Mouse (Mus musculus) hindbrain, embryonic 12.5 days (tissue): ENCODE data around the gene Prkca. TPM values are rescaled to one million over a fixed set of nuclear protein-coding genes. Genes with fewer than 3 reads are reported as not detected.

ENCODE experiments used
- ATAC-seq: fragments of 200-750 bp; cut with Nextera tagmentation; 2 replicates; pipeline ENCODE4 v1.8.0; 2017; ENCODE audit warnings: moderate TSS enrichment; ENCODE audit not compliant: low FRiP score
- H3K27ac ChIP-seq: fragments of 300-500 bp; sonication (generic); 2 replicates; pipeline ENCODE4 v1.5.1; 2016; ENCODE audit warnings: mild to moderate bottlenecking
- H3K27me3 ChIP-seq: fragments of 300-500 bp; sonication (generic); 2 replicates; pipeline ENCODE4 v1.6.1; 2016; ENCODE audit warnings: mild to moderate bottlenecking
- H3K36me3 ChIP-seq: fragments of 300-500 bp; sonication (generic); 2 replicates; pipeline ENCODE4 v1.6.1; 2016; ENCODE audit warnings: mild to moderate bottlenecking
- H3K4me1 ChIP-seq: fragments of 300-500 bp; sonication (generic); 2 replicates; pipeline ENCODE4 v1.6.1; 2016
- H3K4me2 ChIP-seq: fragments of 300-500 bp; sonication (generic); replicated peaks from 2 replicates; pipeline ENCODE4 v1.6.1; 2016; ENCODE audit warnings: mild to moderate bottlenecking
- H3K4me3 ChIP-seq: fragments of 300-500 bp; sonication (generic); 2 replicates; pipeline ENCODE4 v1.5.1; 2016; ENCODE audit warnings: mild to moderate bottlenecking
- H3K9ac ChIP-seq: fragments of 300-500 bp; sonication (generic); 2 replicates; pipeline ENCODE4 v1.6.1; 2016; ENCODE audit warnings: mild to moderate bottlenecking, moderate library complexity
- H3K9me3 ChIP-seq: fragments of 300-500 bp; sonication (generic); replicated peaks from 2 replicates; pipeline ENCODE4 v1.6.1; 2016; ENCODE audit warnings: mild to moderate bottlenecking
- WGBS: fragments of 180-500 bp; shearing (Covaris S2); methylation state at CpG from one replicate; pipeline ENCODE4 v1.1.7; 2016; 5-methylcytosine and 5-hydroxymethylcytosine counted together
- polyA plus RNA-seq: library from polyadenylated mRNA; unstranded; fragments of >200 nt; fragmentation: Nextera tagmentation; extraction: Ambion mirVana; gene quantifications from 2 replicates; pipeline ENCODE4 v1.2.1, GENCODE M21; 2016

Gene Prkca
- 8.3 and 8.7 TPM in 2 replicates for polyA plus RNA-seq

DNA sequence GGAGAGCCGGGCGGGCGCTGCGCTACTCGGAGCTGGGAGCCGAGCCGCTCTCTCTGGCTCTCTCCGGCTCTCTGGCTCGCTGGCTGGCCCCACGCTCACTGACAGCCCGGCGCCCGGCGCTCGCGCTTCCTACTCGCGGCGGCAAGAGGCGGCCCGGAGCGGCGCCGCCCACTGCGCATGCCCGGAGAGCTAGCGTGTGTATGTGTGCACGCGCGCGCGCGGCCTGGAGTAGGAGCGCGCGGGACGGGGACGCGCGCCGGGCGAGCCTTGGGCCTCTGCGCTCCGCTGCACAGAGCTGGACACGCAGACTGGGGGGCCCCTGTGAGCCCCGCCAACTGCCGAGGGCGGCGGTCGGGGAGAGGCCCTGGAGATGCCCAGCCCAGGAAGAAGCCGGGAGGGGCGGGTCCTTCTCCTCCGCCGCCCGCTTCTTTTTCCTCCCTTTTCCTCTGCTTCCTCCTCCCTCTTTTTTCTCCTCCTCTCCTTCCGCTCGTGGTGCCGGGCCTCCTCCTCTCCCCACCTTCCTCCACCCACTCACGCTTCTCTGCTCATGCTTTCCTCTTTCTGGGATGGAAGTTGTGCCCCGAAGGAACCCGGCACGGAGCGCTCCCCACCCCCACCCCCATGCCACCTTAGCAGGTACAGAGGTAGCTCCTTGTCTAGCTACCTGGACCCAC is at the start of gene Prkca:
Gene Prkca (minus strand): TSS at position 140 of the 674 bp plus-strand sequence.
- peak within 1 kb of the TSS; percentile 96 for H3K4me2 ChIP-seq
- peak within 1 kb of the TSS; percentile 84 for H3K27ac ChIP-seq
- ATAC-seq, result peak; percentile 97
- H3K9me3 ChIP-seq, result no peaks in the 10 kb centered on the region
- peak within 1 kb of the TSS; percentile 60 for H3K4me3 ChIP-seq
- under 1% methylated on average over 58 of the region's 63 CpGs for WGBS
- peaks cover 24% of the 10 kb centered on the region for H3K4me1 ChIP-seq
- no peaks in the 10 kb centered on the region for H3K36me3 ChIP-seq
- peak within 1 kb of the TSS; percentile 77 for H3K9ac ChIP-seq
- H3K27me3 ChIP-seq, result peaks cover 20% of the 10 kb centered on the region

DNA sequence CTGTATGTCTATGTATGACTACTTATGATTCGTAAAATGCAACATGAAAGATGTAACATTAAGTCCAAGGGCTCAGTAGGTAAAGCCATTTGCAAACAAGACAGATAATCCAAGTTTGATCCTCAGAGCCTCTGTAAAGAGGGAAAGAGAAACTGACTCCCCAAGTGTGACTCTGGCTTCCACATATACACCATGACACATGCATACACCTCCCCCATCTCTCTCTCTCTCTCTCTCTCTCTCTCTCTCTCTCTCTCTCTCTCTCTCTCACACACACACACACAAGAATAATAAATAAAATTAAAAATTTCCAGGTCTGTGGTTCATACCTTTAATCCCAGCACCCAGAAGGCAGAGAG is 41.9 kb upstream of the Prkca start:
- no peaks in the 10 kb centered on the region for H3K36me3 ChIP-seq
- no peak overlapping the region for H3K27ac ChIP-seq
- H3K27me3 ChIP-seq, result no peaks in the 10 kb centered on the region
- no peak overlapping the region for H3K4me2 ChIP-seq
- ATAC-seq, result no peak
- 86% methylated on average over 1 of the region's 1 CpGs for WGBS
- no peaks in the 10 kb centered on the region for H3K9me3 ChIP-seq
- no peak overlapping the region for H3K4me3 ChIP-seq
- peaks cover 4% of the 10 kb centered on the region for H3K4me1 ChIP-seq
- no peak overlapping the region for H3K9ac ChIP-seq

DNA sequence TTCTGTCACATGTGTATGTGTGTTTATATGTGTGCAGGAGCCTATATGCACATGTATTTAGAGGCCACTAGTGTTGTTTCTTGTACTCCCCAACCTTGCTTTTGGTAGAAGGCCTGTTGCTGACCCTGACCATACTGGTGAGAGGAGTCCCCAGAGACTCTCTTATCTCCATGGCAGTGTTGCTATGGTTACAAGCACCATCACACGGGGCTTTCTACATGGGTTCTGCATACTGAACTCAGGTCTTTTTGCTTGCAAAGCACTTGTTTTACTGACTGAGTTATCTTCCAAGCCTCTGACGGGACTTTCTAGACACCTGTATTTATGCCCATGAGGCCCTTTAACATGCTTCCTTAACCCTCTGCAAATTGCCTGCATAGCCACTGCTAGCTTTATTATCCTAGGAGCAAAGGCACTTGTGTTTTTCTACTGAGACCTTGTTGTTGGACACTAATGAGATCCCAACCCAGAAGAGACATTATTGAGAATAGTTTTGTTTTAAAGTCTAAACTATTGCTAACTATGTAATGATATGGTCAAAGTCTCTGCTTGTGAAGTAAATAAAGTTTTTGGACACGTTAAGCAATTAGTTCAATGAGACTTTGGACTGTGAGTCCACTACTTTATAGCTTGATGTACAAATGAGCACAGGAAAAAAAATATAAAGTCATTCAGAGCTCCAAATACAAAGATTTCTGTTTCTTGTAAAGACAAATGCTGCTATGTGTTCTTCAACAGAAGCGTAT is 41.4 kb upstream of the Prkca start:
- Histone ChIP-seq H3K27ac (no peak overlapping the region), H3K9me3 (no peaks in the 10 kb centered on the region), H3K36me3 (no peaks in the 10 kb centered on the region), H3K4me2 (no peak overlapping the region), H3K9ac (no peak overlapping the region), H3K4me1 (peaks cover 4% of the 10 kb centered on the region), H3K27me3 (no peaks in the 10 kb centered on the region), H3K4me3 (no peak overlapping the region)
- no peak for ATAC-seq
- WGBS, result 65% methylated on average over 4 of the region's 4 CpGs

DNA sequence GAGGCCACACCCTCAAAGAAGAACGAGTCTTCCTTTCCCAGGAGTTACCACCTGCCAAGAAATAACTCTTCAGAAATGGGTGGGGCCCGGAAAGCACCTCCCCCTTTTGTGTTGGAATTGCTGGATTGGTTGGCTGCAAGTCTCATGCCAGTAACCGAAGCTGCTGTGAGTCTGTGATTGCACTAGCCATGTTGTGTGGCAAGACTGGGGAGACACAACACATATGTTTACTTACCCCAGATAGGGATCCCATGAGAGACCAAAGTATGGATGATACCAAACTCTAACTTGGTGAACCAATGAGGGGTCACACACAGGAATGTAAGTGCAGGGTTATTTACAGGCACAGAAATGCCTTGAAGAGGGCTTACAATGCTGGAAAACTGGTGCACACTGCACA is 38.9 kb upstream of the Prkca start:
- H3K36me3 ChIP-seq, result no peaks in the 10 kb centered on the region
- WGBS, result 85% methylated on average over 3 of the region's 3 CpGs
- H3K4me3 ChIP-seq, result no peak overlapping the region
- H3K27ac ChIP-seq, result no peak overlapping the region
- H3K27me3 ChIP-seq, result no peaks in the 10 kb centered on the region
- no peak overlapping the region for H3K4me2 ChIP-seq
- H3K9me3 ChIP-seq, result no peaks in the 10 kb centered on the region
- peaks cover 4% of the 10 kb centered on the region for H3K4me1 ChIP-seq
- H3K9ac ChIP-seq, result no peak overlapping the region
- no peak for ATAC-seq

DNA sequence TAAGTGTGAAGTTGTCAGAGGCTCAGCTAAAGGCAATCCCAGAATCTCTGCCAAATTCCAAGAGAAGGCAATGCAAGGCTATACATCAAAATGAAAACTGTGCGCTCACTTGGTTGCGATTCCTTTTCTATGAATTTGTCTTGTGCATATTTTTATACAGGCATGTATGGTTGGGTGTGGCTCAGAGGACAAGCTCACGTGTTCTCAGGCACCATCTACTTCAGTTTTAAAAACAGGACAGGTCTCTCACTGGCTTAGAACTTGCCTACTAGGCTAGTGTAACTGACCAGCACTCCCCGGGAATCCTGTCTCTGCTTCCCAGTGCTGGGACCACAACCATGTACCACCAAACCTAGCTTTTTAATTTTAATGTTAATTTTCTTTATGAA is 34.6 kb upstream of the Prkca start:
- 84% methylated on average over 4 of the region's 4 CpGs for WGBS
- no peaks in the 10 kb centered on the region for H3K36me3 ChIP-seq

DNA sequence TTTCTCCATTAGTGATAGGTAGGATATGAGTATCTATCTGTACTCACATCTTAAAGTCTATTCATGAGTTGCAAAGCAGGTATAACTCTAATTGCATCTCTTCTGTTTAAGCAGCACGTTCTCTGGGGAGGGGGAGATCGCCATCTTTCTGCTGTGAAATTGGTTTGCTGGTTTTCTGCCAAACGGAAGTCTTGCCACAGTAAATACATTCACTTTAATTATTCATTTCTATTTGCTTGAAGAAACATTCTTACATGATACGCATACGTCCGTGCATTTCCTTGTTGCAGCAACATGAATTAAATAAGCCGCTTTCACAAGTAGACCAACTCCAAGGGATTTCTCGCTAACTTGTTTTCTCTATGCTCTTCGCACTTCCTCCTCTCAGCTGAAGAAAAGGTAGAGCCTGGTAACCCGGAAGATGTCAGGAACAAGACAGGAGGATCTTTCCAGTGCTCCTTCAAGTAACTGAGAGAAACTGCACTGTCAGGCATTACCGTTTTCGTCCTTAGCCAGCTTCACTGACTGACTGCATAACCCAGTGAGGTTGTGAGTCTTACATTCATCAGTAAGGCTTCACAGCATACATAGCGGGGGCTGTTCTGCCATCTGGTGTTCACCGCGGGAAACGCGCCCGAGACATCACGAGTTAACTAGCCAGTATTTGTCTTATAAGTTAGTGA is 34.1 kb upstream of the Prkca start:
- no peak overlapping the region for H3K9ac ChIP-seq
- H3K27me3 ChIP-seq, result no peaks in the 10 kb centered on the region
- H3K4me1 ChIP-seq, result no peaks in the 10 kb centered on the region; the same call in 1 of the 2 replicates
- peak; percentile 77 for ATAC-seq
- no peaks in the 10 kb centered on the region for H3K36me3 ChIP-seq
- H3K9me3 ChIP-seq, result no peaks in the 10 kb centered on the region
- WGBS, result 42% methylated on average over 19 of the region's 19 CpGs
- H3K4me3 ChIP-seq, result no peak overlapping the region
- no peak overlapping the region for H3K27ac ChIP-seq
- no peak overlapping the region for H3K4me2 ChIP-seq

More for the DNA sequence above, 34.6 kb upstream of the Prkca start:
- Histone ChIP-seq H3K4me3 (no peak overlapping the region), H3K27ac (no peak overlapping the region), H3K9ac (no peak overlapping the region), H3K4me2 (no peak overlapping the region), H3K27me3 (no peaks in the 10 kb centered on the region), H3K9me3 (no peaks in the 10 kb centered on the region), H3K4me1 (no peaks in the 10 kb centered on the region; the same call in 1 of the 2 replicates)
- ATAC-seq, result no peak

DNA sequence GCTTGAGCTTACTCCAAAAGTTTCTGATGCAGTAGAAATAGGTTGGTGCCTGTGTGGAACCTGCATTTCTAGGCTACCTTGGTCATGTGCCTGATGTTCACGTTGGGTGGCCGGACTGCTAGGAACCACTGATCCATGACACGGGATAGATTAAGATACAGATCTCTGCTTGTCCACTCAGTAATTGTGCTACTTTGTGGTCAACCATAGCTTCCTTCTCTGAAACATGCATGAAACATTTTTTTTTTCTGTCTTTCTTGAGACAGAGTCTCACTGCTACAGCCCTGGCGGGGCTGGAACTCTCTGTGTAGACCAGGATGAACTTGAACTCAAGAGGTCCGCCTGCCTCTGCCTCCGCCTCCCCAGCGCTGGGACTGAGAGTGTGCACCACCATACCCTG is 33.1 kb upstream of the Prkca start:
- ATAC-seq, result no peak
- Histone ChIP-seq H3K4me3 (no peak overlapping the region), H3K4me2 (no peak overlapping the region), H3K4me1 (no peaks in the 10 kb centered on the region; the same call in 1 of the 2 replicates), H3K9ac (no peak overlapping the region), H3K27ac (no peak overlapping the region), H3K36me3 (no peaks in the 10 kb centered on the region), H3K9me3 (no peaks in the 10 kb centered on the region), H3K27me3 (no peaks in the 10 kb centered on the region)
- 93% methylated on average over 7 of the region's 7 CpGs for WGBS

DNA sequence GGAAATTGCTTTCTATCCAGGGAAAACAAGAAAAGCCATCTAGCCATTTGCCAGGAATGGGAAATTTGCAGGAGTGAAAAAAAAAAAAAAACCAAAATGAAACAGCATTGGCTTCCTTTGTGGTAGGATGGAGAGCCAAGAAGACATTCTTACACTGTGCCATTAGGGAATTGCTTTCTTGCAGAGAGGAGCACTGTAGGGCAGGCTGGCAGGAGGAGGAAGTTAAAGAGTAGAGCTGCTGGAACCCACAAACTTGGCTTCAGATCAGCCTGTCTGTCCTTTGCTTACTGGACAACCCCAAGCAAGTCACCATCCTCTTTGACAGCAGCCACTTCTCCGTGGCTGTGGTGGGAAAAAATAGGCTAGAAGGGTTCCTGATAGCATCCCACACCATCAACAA is 23.3 kb upstream of the Prkca start:
- Histone ChIP-seq H3K9ac (no peak overlapping the region), H3K27ac (no peak overlapping the region), H3K4me1 (no peaks in the 10 kb centered on the region), H3K9me3 (no peaks in the 10 kb centered on the region), H3K4me2 (no peak overlapping the region), H3K36me3 (no peaks in the 10 kb centered on the region), H3K27me3 (no peaks in the 10 kb centered on the region), H3K4me3 (no peak overlapping the region)
- ATAC-seq, result no peak
- WGBS, result 100% methylated on average over 1 of the region's 1 CpGs

DNA sequence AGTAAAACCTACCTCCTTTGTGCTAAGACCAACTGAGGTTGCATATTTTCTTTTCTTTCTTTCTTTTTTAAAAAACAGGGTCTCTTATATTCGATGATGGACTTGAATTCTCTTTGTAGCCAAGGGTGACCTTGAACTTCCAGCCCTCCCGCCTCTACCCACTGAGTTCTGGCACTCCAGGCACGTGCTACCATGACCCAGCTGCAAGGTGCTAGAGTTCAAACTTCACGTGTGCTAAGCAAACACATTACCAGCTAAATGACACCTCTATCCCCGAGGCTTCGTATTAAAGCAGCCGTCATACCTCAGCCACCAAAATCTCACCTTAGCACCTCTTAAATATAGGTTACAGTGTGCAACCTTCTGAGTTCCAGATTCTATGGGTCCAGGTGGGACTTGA is 21.9 kb upstream of the Prkca start:
- ATAC-seq, result no peak
- Histone ChIP-seq H3K27me3 (no peaks in the 10 kb centered on the region), H3K36me3 (no peaks in the 10 kb centered on the region), H3K4me2 (no peak overlapping the region), H3K9me3 (no peaks in the 10 kb centered on the region), H3K4me1 (no peaks in the 10 kb centered on the region), H3K27ac (no peak overlapping the region), H3K4me3 (no peak overlapping the region), H3K9ac (no peak overlapping the region)
- 78% methylated on average over 7 of the region's 7 CpGs for WGBS

DNA sequence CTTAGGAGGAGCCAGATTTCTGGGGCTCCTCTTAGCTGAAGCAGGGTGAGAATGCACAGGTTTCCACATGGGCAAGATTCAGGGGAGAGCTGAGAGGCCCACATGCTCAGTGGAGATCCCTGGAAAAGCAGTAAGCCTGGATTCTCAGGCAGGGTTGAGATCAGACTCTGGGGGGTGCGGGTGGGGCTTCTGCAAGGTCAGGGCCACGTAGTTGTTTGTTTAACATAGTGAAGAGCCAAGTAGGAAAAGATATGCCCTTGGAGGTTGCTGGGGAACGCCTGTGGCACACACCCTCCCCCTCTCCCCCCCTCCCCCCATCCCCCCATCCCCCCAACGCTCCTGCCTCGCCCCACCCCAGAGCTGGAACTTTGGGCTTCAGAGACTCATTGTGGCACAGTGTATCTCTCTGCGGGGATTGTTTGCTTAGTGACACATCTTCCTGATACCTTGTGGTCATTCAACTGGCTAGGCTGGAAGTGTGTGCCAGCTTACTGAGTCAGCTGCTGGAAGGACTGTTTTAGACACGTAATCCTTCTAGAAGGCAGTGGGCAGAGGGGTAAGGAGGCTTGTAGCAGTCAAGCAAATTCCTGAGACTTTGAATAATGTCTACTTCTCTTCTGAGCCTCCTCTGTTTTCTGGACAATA is 21.3 kb upstream of the Prkca start:
- WGBS, result 61% methylated on average over 5 of the region's 7 CpGs
- no peaks in the 10 kb centered on the region for H3K27me3 ChIP-seq

DNA sequence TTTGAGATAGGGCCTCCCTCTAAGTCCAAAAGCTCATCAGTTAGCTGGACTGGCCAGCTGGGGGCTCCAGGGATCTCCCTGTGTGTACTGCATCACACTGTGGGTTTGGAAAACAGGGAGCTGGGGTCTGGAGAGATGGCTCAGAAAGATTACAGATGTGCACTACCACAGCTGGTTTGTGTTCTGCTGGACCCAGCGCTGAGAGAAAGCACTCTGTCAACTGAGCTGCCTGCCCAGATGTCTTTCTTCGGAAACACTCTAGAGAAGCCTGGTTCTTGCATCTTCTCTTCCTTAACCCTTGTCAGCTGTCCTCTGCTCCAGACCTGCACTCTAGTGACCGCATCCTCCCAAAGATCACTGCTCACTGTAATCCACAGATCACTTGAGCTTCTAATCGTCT is 20.3 kb upstream of the Prkca start:
- no peak for ATAC-seq
- no peak overlapping the region for H3K27ac ChIP-seq
- no peak overlapping the region for H3K4me2 ChIP-seq
- no peaks in the 10 kb centered on the region for H3K27me3 ChIP-seq
- no peaks in the 10 kb centered on the region for H3K9me3 ChIP-seq
- H3K4me1 ChIP-seq, result no peaks in the 10 kb centered on the region
- WGBS, result 83% methylated on average over 4 of the region's 4 CpGs
- H3K4me3 ChIP-seq, result no peak overlapping the region
- no peak overlapping the region for H3K9ac ChIP-seq
- no peaks in the 10 kb centered on the region for H3K36me3 ChIP-seq

More for the DNA sequence above, 21.3 kb upstream of the Prkca start:
- no peaks in the 10 kb centered on the region for H3K9me3 ChIP-seq
- no peaks in the 10 kb centered on the region for H3K36me3 ChIP-seq
- ATAC-seq, result no peak
- no peaks in the 10 kb centered on the region for H3K4me1 ChIP-seq
- H3K27ac ChIP-seq, result no peak overlapping the region
- H3K4me3 ChIP-seq, result no peak overlapping the region
- no peak overlapping the region for H3K4me2 ChIP-seq
- no peak overlapping the region for H3K9ac ChIP-seq

DNA sequence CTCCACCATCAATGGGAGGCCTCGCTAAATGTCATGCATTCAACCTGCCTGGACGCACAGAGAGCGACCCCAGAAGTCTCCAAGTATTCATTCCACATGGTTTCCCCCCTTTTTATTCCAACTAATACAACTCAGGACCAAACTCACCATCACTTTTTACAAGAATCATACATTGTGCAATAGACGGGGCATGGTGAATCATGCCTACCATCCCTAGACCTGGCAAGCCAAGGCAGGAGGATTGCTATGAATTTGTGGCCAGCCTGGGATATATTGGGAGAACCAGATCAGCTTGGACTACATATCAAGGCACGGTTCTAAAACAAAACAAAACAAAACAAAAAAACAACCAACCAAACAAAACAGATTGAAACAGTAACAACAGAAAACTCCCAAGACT is 19.2 kb upstream of the Prkca start:
- ATAC-seq, result no peak
- H3K27me3 ChIP-seq, result no peaks in the 10 kb centered on the region
- H3K27ac ChIP-seq, result no peak overlapping the region
- no peak overlapping the region for H3K4me2 ChIP-seq
- no peaks in the 10 kb centered on the region for H3K4me1 ChIP-seq
- H3K4me3 ChIP-seq, result no peak overlapping the region
- 89% methylated on average over 5 of the region's 5 CpGs for WGBS
- H3K9ac ChIP-seq, result no peak overlapping the region
- no peaks in the 10 kb centered on the region for H3K36me3 ChIP-seq
- no peaks in the 10 kb centered on the region for H3K9me3 ChIP-seq
